Mouse (Mus musculus) kidney, adult 2 months (tissue): ENCODE measurements at regions not wholly inside any gene's neighbourhood (a gene's known extent, or its start where the extent isn't known, plus 50 kb on each side); places are given as distances from the start of the nearest gene placed in this dataset.

Experiments
- CTCF ChIP-seq: fragments of 200-500 bp; conservative IDR thresholded peaks from 2 replicates; pipeline ENCODE4 v1.5.1; 2011; ENCODE audit warnings: low read depth, mild to moderate bottlenecking, control low read depth, low read length, moderate library complexity, mixed read lengths; ENCODE audit not compliant: insufficient read depth, insufficient read length
- POLR2A ChIP-seq: fragments of 200-500 bp; IDR thresholded peaks from one replicate; pipeline ENCODE4 v1.6.1; 2011; ENCODE audit warnings: low read depth, low read length, control low read depth

DNA sequence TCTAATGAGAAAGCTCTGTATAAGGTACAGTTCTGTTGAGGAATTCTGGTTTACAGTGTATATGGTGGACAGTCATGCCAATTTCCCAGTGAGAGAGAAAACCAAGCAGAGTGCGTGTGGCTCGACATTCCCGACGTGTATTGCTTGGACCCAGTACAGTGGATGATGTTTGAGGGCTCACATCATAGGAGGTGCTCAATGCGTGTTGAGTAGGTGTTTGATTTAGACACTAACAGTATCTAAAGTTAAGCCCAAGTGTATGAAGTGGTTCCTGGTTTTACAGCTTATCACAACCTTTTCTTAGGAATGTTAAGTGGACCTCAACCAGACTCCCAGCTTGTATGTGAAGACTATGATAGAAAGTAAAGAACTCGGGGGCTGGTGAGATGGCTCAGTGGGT, 96.2 kb upstream of the Tpm1 start:
- TF ChIP-seq POLR2A (no peak), CTCF (no peak)
